Mouse (Mus musculus): ENCODE results near the gene Wdr45b. TPM values are rescaled to one million over a fixed set of nuclear protein-coding genes. Genes with fewer than 3 reads are reported as not detected.
"Not testable (repeated sequence)": the region's sequence is repeated elsewhere in the genome, so short reads cannot be mapped to it uniquely, and the experiment has no call there.

Gene Wdr45b
- total RNA-seq (2021) = 10 to 100 TPM; 58.3 to 60.6 TPM
- long read RNA-seq, experiment 1, transcript Wdr45b-201 (10 exons, 2,321 nt) = major isoform, 86 of 95 reads
- long read RNA-seq, experiment 1, partial matches to known transcripts = 0 of 95 reads
- long read RNA-seq, experiment 1, other reads (novel, unspliced or antisense) = 9 of 95 reads
- long read RNA-seq, experiment 2, transcript Wdr45b-201 (10 exons, 2,321 nt) = major isoform, 162 of 194 reads
- long read RNA-seq, experiment 2, partial matches to known transcripts = 5 of 194 reads
- long read RNA-seq, experiment 2, other reads (novel, unspliced or antisense) = 27 of 194 reads

DNA sequence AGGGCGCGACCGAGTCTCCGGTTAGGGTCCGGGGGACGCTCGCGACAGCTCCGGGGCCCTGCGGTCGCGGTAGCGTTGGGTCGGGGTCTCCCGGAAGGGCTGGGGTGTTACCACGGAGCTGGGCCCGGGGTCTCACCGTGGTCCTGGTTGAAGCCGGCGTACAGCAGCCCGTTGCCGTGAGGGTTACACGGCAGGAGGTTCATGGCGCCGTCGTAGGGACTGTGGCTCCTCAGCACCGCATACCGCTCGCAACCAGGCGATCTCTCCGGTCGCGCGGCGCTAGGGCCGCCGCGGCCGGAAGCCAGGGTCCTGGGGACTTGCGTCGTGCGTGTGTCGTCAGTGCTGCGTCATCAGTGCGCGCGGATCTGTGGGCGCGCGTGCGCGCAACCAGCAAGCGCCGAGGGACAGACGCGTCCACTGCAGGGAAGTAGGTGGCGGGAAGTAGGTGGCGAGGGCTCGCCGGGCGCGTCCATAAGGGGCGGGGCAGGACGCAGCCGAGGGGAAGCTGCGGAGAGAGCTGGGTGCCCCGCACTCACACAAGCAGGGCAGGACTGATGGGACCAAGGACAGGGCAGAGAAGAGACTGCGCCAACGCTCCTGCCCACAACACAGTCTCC is at the start of gene Wdr45b:
Wdr45b (minus strand) TSS at position 355 of the 617 bp plus-strand sequence.
- DNase-seq (ENCODE audit: low spot score in 2 of 2) = peak; percentile 98 to 99

DNA sequence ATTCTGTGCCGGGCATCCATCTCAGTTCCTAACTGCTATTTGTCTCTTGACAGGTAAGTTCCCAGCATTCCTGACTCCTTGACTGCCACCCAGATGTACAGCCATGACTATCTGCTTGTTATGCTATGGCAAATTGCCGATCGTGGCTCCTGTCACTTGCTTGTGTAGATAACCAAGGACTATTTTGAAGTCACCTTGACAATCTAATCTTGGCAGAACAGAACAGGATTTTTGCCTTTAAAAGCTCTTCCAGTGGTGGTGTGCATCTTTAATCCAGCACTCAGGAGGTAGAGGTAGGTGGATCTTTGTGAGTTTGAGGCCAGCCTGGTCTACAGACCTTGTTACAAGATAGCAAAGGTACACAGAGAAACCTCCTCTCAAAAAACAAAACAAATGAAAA is 38.2 kb upstream of the Wdr45b start:
- no peak for DNase-seq (ENCODE audit: low spot score in 2 of 2)

DNA sequence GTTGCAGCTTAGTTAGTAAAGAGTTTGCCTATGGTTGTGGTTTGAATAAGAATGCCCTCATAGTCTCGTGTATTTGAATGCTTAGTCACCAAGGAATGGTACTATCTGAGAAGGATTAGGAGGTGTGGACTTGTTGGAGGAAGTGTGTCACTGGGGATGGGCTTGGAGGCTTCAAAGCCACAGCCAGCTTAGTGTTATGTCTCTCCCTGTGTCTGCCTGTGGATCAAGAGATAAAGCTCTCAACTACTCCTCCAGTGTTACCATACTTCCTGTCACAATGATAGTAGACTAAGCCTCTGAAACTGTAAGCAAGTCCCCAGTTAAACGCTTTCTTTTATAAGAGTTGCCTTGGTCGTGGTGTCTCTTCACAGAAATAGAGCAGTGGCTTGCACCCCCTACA is 36.5 kb upstream of the Wdr45b start:
- no peak for DNase-seq (ENCODE audit: low spot score in 2 of 2)

DNA sequence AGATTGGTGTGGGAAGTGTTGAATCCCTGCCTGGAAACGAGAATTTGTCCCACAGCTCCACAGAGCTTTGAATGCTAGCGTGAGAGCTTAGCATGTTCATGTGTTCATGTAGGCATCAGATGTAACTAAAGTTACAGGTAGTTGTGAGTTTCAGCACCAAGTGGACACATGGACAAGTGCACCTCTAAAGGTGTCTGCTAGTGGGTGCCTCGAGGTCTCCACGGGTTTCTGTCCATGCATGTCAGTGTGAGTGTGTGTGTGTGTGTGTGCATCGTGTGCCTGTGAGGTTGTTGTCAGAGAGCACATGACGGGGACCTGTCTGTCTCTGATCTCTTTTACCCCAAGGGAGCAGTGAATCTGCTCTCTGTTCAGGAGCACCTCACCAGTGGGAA is 34.3 kb upstream of the Wdr45b start:
- no peak for DNase-seq (ENCODE audit: low spot score in 2 of 2)

DNA sequence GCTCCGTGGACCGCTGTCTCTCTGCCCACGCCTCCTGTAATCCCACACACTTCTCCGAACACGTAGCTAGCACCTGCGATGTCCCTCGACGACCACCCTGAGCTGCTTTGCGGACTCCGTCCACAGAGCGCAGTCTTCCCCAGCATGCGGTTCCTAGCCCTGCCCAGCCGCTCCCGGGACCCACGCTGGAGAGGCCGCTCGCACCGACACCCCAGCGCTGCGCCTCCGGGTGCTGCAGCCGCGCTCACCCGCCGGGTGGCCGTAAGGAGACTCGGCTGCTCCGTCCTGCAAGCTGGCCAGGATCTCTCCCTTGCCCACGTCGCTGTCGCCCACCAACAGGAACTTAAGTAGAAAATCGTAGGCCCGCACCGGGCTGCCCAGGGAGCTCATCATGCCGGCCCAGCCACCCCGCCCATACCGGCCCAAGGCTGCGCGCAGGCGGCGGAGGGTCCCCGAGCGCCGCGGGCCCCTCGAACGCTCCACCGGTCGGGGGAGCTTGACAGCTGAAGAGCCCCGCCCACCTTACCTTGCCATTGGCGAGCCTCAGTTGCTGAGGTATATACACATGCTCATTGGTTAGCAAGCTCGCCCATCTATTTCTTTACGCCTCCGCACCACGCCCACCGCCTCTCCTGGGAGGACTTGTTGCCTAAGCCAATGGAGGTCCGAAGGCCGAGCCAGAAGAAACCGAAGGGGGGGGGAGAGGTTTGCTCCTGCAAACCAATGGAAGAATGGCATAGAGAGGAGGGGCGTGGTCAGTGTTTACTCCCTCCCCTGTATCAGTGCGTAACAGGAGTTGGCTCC is 33.7 kb upstream of the Wdr45b start, which contains the start of gene Rab40b:
Rab40b (minus strand) TSS at position 502 of the 804 bp plus-strand sequence.
- peak; percentile 76 for DNase-seq (ENCODE audit: low spot score in 2 of 2)

DNA sequence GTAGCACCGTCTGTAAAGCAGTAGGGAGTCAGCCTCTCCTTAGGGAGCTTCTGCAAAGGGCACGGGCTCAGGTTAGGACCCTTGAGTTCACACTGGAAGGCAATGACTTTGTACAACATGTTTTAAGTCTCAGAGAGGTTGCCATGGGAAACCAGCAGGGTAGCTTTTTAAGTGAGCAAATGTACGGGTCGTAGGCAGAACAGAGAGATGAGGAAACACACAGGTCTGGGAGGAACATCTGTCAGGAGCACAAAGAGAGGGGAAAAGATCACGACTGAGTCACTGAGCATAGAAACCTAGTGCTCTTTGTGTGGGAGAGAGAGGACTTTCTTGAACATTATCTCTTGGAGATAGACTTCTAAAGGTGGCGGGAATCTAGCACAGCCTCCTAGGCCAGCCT is 26.0 kb upstream of the Wdr45b start:
- no peak for DNase-seq (ENCODE audit: low spot score in 2 of 2)

DNA sequence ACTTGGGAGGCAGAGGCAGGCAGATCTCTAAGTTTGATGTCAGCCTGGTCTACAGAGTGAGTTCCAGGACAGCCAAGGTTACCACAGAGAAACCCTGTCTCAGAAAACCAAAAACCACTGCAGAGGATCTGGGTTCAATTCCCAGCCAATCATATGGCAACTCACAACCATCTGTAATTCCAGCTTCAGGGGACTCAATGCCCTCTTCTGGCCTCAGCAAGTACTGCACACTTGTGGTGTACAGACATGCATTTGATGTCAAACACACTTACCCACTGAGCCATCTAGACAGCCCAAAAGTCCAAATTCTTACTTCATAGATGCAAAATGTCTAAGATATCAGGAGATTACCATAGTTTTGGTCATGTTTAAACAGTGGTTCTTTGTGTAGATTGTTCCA is 24.4 kb upstream of the Wdr45b start:
- no peak for DNase-seq (ENCODE audit: low spot score in 2 of 2)

DNA sequence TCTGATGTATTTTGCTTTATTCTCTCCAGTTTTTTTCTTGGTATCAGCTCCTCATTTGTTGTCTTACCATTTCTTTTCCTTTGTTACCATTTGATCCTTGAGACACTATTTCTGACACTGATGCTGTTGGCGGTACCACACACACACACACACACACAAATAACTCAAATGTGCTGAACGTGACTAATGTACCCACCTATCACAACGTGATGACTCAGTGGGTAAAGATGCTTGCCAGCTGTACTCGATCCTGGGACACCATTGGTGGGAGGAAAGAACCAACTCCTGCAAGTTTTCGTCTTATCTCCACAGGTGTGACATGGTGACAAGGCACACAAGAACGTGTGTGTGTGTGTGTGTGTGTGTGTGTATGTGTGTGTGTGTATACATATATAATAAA is 19.1 kb upstream of the Wdr45b start:
- DNase-seq (ENCODE audit: low spot score in 2 of 2) = no peak

DNA sequence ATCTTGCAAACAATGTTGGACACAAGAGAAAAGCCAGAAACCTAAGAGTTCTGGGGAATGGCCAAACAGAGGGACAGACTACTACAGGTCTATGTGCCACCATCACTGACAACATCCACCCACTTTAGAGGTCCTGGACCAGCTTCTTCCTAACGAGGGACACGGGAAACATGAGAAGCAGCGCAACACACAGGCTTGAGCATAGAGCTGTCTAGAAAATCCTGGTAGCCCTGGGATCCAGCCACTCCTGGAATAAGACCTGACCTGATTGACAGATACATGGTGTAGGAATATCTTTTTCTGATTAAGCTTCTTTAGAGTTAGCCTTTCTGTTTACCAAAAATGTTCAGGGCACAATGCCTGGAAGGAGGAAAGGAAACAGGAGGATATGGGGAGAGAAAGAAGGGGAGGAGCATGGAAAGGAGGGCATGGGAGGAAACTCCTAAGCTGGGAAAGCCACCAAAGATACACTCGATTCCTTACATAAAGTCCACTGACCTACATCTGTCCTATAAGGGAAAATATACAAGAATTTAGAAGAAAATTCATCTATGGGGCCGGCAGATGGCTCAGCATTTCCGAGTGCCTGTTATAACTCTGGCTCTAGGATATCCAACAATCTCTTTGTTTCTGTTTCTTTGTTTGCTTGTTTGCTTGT is 16.2 kb upstream of the Wdr45b start:
- no peak for DNase-seq (ENCODE audit: low spot score in 2 of 2)

DNA sequence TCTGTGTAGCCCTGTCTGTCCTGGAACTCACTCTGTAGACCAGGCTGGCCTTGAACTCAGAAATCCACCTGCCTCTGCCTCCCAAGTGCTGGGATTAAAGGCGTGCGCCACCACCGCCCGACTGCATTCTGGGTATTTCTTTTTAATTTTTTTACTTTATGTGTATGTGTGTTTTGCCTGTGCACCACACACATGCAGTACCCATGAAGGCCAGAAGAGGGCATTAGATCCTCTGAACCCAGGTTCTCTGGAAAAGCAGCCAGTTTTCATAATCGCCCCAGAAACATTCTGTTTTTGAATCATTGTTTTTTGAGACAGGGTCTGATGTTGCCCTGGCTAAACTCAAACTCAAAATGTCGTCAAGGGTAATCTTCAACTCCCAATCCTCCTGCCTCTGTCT is 15.4 kb upstream of the Wdr45b start:
- peak; percentile 16 to 36 for DNase-seq (ENCODE audit: low spot score in 2 of 2)

DNA sequence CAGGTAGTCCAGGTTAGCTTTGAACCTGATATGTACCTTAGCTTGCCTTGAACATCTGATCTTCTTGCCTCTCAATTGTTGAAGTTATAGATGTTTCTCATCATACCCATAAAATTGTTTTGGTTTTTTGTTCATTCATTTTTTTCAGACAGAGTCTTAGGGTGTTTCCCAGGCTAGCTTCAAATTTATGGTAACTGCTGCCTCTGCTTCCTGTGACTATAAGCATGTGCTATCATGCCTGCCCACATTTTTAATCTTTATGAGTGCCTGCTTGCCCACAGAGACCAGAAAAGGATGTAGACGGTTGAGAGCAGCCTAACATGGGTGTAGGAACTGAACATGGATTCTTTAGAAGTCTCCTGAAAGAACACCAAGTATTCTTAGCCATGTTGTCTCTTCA is 14.5 kb upstream of the Wdr45b start:
- no peak for DNase-seq (ENCODE audit: low spot score in 2 of 2)

DNA sequence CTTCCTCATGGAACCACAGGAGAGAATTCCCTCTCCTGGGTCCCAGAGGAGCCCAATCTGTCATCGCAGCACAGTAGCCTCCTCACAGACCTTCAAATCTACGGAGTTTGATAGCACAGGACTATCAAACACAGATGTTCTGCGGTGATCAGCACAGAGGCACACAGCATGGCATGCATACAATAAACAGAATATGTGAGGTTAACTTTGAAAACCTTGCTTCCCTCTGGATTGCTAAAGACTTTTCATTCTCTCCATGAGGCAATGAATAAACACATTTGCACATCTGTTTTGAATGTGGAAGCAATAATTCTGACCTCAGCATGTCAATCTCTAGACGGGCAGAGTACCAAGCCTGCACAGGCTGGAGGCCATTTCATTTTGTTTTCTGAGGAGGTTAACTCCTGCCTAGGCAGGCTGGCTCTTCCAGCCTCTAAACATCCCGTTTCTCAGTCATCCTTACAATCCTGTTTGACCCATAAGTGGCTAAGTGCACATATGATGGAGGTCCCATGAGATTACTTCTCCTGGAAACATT is 13.0 kb upstream of the Wdr45b start:
- DNase-seq (ENCODE audit: low spot score in 2 of 2) = no peak

DNA sequence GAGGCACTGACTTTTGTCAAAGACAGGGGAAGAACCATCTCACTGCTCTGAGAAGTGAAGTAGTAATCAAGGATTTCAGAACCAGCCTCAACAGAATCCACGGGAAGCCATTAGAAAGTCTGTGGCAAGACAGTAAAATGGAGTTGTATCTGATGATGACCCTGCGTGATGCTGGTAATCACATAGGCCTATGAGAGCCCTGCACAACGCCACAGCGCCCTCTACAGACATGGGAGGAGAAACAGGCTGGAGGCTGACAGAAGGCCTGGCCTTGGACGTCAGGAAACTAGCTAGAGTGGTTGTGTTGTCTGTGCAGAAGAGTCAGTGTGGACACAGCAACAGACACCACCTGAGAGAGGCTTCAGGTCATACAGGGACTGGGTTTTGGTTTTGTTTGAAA is 8.0 kb upstream of the Wdr45b start:
- DNase-seq (ENCODE audit: low spot score in 2 of 2) = peak; percentile 55 to 56

DNA sequence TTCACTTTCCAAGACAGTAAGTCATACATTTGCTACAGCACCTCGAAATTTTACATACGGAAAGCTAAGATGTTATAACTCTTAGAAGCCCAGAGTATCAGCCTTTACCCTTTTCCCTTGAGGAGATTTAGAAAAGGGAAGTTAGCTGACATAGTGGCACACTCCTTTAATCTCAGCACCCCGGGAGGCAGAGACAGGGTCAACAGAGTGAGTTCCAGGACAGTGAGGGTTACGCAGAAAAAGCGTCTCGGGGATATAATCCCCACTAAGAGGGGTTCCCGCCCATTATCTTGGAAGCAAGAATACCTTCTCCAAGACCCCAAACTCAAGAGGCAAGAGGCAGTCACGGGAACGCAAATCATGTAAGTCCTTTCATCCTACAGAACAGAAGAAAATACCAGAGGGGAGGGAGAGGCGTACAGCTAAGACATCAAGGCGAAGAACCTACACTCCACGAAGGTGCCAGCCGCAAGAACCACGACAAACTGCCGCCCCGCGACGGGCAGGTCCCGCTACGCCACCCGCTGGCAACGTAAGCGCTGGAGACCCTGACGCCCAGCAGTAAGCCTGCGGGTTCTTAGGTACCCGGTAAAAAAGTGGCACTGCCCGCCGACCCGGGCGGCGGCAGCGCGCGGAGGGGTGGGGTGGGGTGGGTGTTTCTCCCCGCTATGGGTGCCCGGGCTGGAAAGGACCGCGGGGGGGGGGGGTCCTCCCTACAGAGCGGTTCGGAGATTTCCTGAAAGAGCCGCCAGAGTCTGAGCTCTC is 737 bp downstream of the Wdr45b start:
- peak; percentile 27 to 45 for DNase-seq (ENCODE audit: low spot score in 2 of 2)

DNA sequence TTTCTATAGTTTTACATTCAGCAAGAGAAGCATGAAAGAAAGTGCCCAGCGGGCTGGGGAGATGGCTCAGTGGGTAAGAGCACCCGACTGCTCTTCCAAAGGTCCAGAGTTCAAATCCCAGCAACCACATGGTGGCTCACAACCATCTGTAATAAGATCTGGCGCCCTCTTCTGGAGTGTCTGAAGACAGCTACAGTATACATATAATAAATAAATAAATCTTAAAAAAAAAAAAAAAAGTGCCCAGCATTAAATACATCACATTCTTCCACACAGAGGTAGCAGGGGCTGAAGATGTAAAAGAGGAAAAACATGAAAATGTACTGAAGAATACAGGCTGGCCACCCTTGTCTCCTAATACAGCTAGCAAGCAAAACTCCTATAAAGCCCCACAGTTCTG is 5.5 kb downstream of the Wdr45b start:
- DNase-seq (ENCODE audit: low spot score in 2 of 2) = not testable (repeated sequence)

DNA sequence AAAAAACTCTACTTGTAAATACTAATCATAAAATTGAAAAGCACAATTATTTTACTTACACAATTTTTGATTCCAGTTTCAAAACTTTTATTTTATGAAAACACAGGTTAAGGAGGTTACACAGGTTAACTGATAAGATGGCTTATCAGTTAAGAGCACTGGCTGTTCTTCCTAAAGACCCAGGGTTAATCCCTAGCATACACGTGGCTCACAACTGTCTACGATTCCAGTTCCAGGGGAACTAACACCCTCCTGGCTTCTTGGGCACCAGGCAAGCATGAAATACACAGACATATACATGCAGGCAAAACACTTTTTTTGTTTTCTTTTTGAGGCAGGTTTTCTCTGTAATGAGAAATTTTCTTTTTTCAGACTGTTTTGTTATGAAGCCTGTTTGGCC is 6.1 kb downstream of the Wdr45b start:
- DNase-seq (ENCODE audit: low spot score in 2 of 2) = no peak

DNA sequence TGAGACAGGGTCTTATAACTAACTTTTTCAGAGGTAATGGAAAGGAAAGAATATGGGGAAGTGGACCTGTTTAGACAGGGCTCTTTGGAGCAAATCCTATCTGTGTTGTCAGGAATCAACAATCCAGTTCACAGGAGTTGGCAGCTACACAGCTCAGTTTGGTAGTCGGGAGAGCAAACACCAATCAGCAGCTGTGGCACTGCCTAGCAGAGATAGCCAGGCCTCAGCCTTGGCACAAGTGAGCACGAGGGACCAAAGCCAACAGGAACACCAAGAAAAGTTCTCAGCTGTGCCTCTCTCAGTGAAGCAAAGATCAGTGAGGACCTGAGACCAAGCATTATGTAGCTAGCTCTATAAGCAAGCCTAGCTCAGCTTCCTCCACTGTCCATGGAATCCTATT is 7.2 kb downstream of the Wdr45b start:
- no peak for DNase-seq (ENCODE audit: low spot score in 2 of 2)

DNA sequence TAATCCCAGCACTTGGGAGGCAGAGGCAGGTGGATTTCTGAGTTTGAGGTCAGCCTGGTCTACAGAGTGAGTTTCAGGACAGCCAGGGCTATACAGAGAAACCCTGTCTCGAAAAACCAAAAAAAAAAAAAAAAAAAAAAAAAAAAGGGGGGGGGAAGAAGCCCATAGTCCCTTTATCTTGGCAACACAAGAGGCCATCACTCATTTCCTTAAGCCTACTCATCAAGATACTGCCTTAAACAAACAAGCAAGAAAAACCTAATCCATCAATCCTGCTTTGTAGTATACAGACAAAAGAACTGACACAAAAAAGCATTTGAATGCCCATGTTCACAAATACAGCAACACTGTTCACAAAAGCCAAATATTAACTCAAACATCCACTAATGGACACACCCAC is 11.8 kb downstream of the Wdr45b start:
- not testable (repeated sequence) for DNase-seq (ENCODE audit: low spot score in 2 of 2)

DNA sequence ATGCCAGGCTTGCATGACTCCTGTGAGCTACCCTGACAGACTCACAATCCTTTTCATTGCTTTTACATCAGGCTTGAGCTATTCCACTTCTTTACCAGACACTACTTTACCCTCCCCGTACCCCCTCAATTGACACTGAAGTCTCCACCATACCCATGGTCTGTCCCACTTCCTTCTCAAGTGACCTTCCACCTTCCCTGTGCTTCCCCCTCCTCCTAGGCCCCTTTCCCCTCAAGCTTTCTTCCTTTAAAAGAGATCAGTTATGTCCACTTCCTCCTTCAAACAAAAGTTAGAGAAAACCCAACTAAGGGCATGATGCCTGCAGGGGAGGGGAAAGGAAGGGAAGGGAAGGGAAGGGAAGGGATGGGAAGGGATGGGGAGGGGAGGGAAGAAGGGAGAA is 14.0 kb downstream of the Wdr45b start:
- no peak for DNase-seq (ENCODE audit: low spot score in 2 of 2)

DNA sequence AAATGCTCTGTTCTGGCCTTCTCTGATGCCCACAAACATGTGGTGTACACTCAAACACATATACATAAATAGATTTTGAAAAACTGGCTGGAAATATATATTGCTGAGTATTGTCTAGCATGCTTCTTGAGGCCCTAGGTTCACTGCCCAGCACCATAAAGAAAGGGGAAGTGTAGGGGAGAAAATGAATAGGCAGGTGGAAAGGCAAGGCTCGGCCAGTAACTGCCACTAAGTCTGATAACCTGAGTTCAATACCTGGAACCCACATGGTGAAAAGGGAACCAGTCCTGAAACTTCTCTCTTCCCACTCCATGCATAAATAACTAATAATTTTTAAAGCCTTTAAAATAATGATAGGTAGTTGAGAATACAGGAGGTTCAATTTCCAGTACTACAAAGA is 14.6 kb downstream of the Wdr45b start:
- no peak for DNase-seq (ENCODE audit: low spot score in 2 of 2)

DNA sequence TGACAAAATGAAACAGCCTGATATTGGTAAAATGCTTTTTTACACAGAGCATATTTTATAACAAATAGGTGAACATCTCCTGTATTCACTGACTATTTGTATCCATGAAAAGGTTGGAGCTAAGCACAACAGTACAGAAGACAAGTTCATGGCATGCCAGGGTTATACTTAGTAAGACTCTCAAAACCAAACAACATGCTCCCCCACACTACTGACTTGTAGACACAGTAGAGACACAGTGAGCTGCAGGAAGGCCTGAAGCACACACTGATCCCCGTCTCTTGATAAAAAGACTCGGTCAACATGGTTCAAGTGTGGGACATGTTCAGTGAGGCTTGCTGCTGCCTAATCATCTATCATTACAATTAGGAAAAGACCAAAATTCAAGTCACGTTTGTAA is 22.6 kb downstream of the Wdr45b start:
- DNase-seq (ENCODE audit: low spot score in 2 of 2) = no peak

Data from adrenal gland, adult 18-20 months (tissue).